Mouse (Mus musculus) forebrain, embryonic 15.5 days (tissue): ENCODE measurements around the gene Rbx1. TPM values are rescaled to one million over a fixed set of nuclear protein-coding genes. Genes with fewer than 3 reads are reported as not detected.
"Not testable (repeated sequence)": the region's sequence is repeated elsewhere in the genome, so short reads cannot be mapped to it uniquely, and the experiment has no call there.

Experiments used
- ATAC-seq: fragments of 200-750 bp; cut with Nextera tagmentation; replicated peaks from 2 replicates; pipeline ENCODE4 v1.8.0; 2017; ENCODE audit warnings: mild to moderate bottlenecking, moderate TSS enrichment, moderate library complexity
- H3K27ac ChIP-seq: fragments of 300-500 bp; sonication (generic); replicated peaks from 2 replicates; pipeline ENCODE4 v1.5.1; 2015; ENCODE audit warnings: mild to moderate bottlenecking, inconsistent platforms
- H3K27me3 ChIP-seq: fragments of 300-500 bp; sonication (generic); 2 replicates; pipeline ENCODE4 v1.6.1; 2015; ENCODE audit warnings: inconsistent platforms
- H3K36me3 ChIP-seq: fragments of 300-500 bp; sonication (generic); 2 replicates; pipeline ENCODE4 v1.6.1; 2015; ENCODE audit warnings: mild to moderate bottlenecking, inconsistent platforms
- H3K4me1 ChIP-seq: fragments of 300-500 bp; sonication (generic); 2 replicates; pipeline ENCODE4 v1.6.1; 2015; ENCODE audit warnings: inconsistent platforms
- H3K4me2 ChIP-seq: fragments of 300-500 bp; sonication (generic); replicated peaks from 2 replicates; pipeline ENCODE4 v1.6.1; 2015; ENCODE audit warnings: mild to moderate bottlenecking, inconsistent platforms
- H3K4me3 ChIP-seq: fragments of 300-500 bp; sonication (generic); 2 replicates; pipeline ENCODE4 v1.5.1; 2015; ENCODE audit warnings: mild to moderate bottlenecking, inconsistent platforms
- H3K9ac ChIP-seq: fragments of 300-500 bp; sonication (generic); replicated peaks from 2 replicates; pipeline ENCODE4 v1.6.1; 2015; ENCODE audit warnings: mild to moderate bottlenecking, inconsistent platforms
- H3K9me3 ChIP-seq: fragments of 300-500 bp; sonication (generic); 2 replicates; pipeline ENCODE4 v1.6.1; 2016; ENCODE audit warnings: inconsistent platforms
- WGBS: fragments of 180-500 bp; shearing (Covaris S2); methylation state at CpG from one replicate; pipeline ENCODE4 v1.1.7; 2015; ENCODE audit warnings: mixed read lengths; 5-methylcytosine and 5-hydroxymethylcytosine counted together
- polyA plus RNA-seq: library from polyadenylated mRNA; unstranded; fragments of >200 nt; fragmentation: Nextera tagmentation; extraction: Ambion mirVana; gene quantifications from 2 replicates; pipeline ENCODE4 v1.2.1, GENCODE M21; 2015

The Rbx1 gene
- 492 and 524 TPM in 2 replicates for polyA plus RNA-seq

DNA sequence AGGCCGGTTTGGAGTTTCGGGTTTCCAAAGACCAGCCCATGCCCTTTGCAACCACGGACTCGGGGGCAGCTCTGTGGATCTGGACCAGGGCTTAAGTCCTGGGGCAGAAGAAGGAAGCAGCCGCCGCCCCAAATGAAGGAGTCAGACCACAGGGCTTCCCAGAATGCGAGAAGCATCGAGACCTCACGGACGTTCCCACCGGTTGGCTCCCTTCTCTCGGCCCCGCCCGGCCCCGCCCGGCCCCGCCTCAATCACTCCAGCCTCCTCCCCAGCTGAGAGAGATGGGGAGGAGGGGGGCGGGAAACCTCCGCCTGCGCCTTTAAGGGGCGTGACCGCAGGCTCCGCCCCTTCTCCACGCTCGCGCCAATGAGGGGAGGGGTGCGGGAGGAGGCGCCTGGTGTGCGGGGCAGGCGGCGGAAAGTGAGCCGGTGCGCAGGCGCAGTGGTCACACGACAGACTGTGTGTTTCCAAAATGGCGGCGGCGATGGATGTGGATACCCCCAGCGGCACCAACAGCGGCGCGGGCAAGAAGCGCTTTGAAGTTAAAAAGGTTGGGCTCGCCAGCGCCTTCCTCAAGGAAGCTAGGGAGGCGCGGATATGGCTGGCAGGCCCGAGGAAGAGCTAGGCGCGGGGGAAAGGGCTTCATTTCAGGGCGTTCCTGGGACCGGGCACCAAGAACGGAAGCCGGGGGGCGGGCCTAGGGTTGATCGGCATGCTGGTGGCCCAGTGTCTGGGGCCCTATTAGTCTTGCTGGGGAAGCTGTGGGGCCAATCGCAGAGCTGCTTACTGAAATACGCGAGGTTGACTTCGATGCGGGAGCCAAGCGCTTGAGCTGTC lies at the start of gene Rbx1:
Rbx1 (plus strand) TSS at position 396 of the 837 bp plus-strand sequence.
- under 1% methylated on average over 60 of the region's 62 CpGs for WGBS
- peak within 1 kb of the TSS; percentile 69 for H3K4me2 ChIP-seq
- peak within 1 kb of the TSS; percentile 59 for H3K9ac ChIP-seq
- H3K27ac ChIP-seq: peak within 1 kb of the TSS; percentile 89
- peaks cover 19% of the 10 kb centered on the region for H3K4me1 ChIP-seq
- ATAC-seq: peak; percentile 100
- H3K27me3 ChIP-seq: no peaks in the 10 kb centered on the region
- peak within 1 kb of the TSS; percentile 53 for H3K4me3 ChIP-seq
- peaks cover 19% of the 10 kb centered on the region for H3K36me3 ChIP-seq
- H3K9me3 ChIP-seq: no peaks in the 10 kb centered on the region

GRCm38 (mm10) chr15:81416763-81417310 lies 49.3 kb upstream of the Rbx1 start:
- 0 out of 2 replicates have a peak, but pooled peaks have one; percentile 41 for ATAC-seq
- not testable (repeated sequence) for H3K4me1 ChIP-seq, H3K27me3 ChIP-seq, H3K27ac ChIP-seq, H3K9me3 ChIP-seq, H3K36me3 ChIP-seq
- Histone ChIP-seq H3K9ac (peak overlapping the region; percentile 25), H3K4me2 (peak overlapping the region; percentile 41), H3K4me3 (peak overlapping the region; percentile 35)
- WGBS: 4% methylated on average over 22 of the region's 22 CpGs

DNA sequence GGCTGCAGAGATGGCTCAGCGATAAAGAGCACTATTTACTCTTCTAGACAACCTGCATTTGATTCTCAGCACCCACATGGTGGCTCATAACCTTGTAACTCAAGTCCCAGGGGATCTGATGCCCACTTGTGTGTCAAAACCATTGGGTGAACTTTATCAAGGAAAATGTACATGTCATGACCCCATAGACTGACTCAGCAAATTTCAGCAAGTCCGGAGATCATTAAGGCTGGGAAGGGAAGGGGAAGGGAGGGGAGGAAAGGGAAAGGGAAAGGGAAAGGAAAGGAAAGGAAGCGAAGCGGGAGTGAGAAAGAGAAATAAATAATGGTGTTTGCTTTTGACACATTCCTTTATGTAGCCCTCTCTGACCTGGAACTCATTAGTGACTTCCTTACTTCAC lies 48.0 kb upstream of the Rbx1 start:
- H3K36me3 ChIP-seq: 0 out of 2 replicates have a peak, but pooled peaks cover 4% of the 10 kb centered on the region
- H3K27me3 ChIP-seq: no peaks in the 10 kb centered on the region
- no peak overlapping the region for H3K4me3 ChIP-seq
- no peak overlapping the region for H3K9ac ChIP-seq
- WGBS: 88% methylated on average over 4 of the region's 4 CpGs
- H3K4me1 ChIP-seq: peaks cover 9% of the 10 kb centered on the region; the same call in 1 of the 2 replicates
- H3K27ac ChIP-seq: no peak overlapping the region
- no peak overlapping the region for H3K4me2 ChIP-seq
- H3K9me3 ChIP-seq: no peaks in the 10 kb centered on the region
- no peak for ATAC-seq

DNA sequence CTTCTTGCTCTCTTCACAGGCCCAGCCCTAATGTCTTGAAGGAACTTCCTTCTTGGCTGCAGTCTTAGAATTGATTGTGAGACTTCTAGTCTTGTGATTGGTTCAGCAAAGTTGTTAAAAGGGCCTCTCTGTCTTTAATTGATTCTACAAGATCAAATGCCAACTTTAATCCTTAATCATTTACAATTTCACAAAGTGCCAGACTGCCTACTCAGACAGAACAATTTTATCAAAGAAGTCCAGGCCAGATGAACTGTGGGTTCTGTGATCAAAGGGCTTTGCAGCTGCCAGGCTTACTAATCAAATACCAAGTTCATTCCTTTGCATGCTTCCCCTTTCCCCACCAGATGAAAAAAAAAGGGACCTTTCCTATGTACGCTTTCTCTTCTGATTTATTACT lies 44.6 kb upstream of the Rbx1 start:
- H3K4me3 ChIP-seq: no peak overlapping the region
- ATAC-seq: no peak
- no peak overlapping the region for H3K4me2 ChIP-seq
- H3K9ac ChIP-seq: no peak overlapping the region
- no peaks in the 10 kb centered on the region for H3K27me3 ChIP-seq
- WGBS: 56% methylated on average over 1 of the region's 1 CpGs
- H3K9me3 ChIP-seq: no peaks in the 10 kb centered on the region
- H3K4me1 ChIP-seq: peaks cover 9% of the 10 kb centered on the region; the same call in 1 of the 2 replicates
- no peak overlapping the region for H3K27ac ChIP-seq
- 0 out of 2 replicates have a peak, but pooled peaks cover 4% of the 10 kb centered on the region for H3K36me3 ChIP-seq

- Histone ChIP-seq H3K9ac (no peak overlapping the region), H3K36me3 (peaks cover 4% of the 10 kb centered on the region; the same call in 1 of the 2 replicates), H3K4me3 (no peak overlapping the region), H3K27ac (0 out of 2 replicates have a peak overlapping the region, but pooled peaks have one; percentile 49), H3K4me2 (no peak overlapping the region), H3K9me3 (no peaks in the 10 kb centered on the region), H3K4me1 (0 out of 2 replicates have a peak, but pooled peaks cover 3% of the 10 kb centered on the region), H3K27me3 (no peaks in the 10 kb centered on the region)
- 54% methylated on average over 7 of the region's 7 CpGs for WGBS
- no peak for ATAC-seq
Measured at GRCm38 (mm10) chr15:81422156-81422681, 43.9 kb upstream of the Rbx1 start.

- Histone ChIP-seq H3K36me3 (peaks cover 4% of the 10 kb centered on the region; the same call in 1 of the 2 replicates), H3K4me2 (no peak overlapping the region), H3K4me1 (0 out of 2 replicates have a peak, but pooled peaks cover 3% of the 10 kb centered on the region), H3K9me3 (no peaks in the 10 kb centered on the region), H3K27me3 (no peaks in the 10 kb centered on the region), H3K9ac (no peak overlapping the region), H3K4me3 (no peak overlapping the region), H3K27ac (no peak overlapping the region)
- no peak for ATAC-seq
- WGBS: 84% methylated on average over 3 of the region's 3 CpGs
Measured at GRCm38 (mm10) chr15:81425311-81425710, 40.8 kb upstream of the Rbx1 start.

- ATAC-seq: no peak
- 91% methylated on average over 2 of the region's 2 CpGs for WGBS
- H3K4me2 ChIP-seq: no peak overlapping the region
- no peak overlapping the region for H3K9ac ChIP-seq
- H3K27me3 ChIP-seq: no peaks in the 10 kb centered on the region
- peaks cover 19% of the 10 kb centered on the region; the same call in 1 of the 2 replicates for H3K36me3 ChIP-seq
- no peaks in the 10 kb centered on the region for H3K9me3 ChIP-seq
- H3K4me1 ChIP-seq: no peaks in the 10 kb centered on the region
- H3K4me3 ChIP-seq: no peak overlapping the region
- no peak overlapping the region for H3K27ac ChIP-seq
Measured at GRCm38 (mm10) chr15:81427947-81428346, 38.1 kb upstream of the Rbx1 start.

GRCm38 (mm10) chr15:81431195-81431594 lies 34.9 kb upstream of the Rbx1 start:
- ATAC-seq: no peak
- no peaks in the 10 kb centered on the region for H3K9me3 ChIP-seq
- peaks cover 19% of the 10 kb centered on the region; the same call in 1 of the 2 replicates for H3K36me3 ChIP-seq
- WGBS: 85% methylated on average over 1 of the region's 1 CpGs
- H3K4me3 ChIP-seq: no peak overlapping the region
- no peak overlapping the region for H3K4me2 ChIP-seq
- H3K4me1 ChIP-seq: no peaks in the 10 kb centered on the region
- H3K9ac ChIP-seq: no peak overlapping the region
- H3K27ac ChIP-seq: no peak overlapping the region
- H3K27me3 ChIP-seq: no peaks in the 10 kb centered on the region

DNA sequence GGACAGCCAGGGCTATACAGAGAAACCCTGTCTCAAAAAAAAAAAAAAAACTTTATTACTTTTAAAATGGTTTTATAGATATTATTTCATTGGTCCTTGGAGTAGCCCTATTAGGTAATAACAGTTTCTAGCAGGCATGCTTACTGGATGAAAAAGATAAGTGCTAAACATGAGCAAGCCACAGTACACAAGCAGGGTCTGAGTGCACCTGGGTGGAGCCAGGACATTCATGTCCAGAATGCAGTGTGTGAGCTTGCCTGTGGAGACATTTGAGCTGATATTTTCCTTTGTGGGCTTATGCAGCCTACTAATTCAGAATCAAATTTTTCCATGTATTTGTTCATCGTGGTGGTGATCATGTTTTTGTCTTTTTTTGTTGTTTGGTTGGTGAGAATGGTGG lies 27.8 kb upstream of the Rbx1 start:
- 94% methylated on average over 1 of the region's 1 CpGs for WGBS
- no peak overlapping the region for H3K4me2 ChIP-seq
- no peaks in the 10 kb centered on the region for H3K4me1 ChIP-seq
- H3K36me3 ChIP-seq: peaks cover 17% of the 10 kb centered on the region; the same call in 1 of the 2 replicates
- no peak overlapping the region for H3K4me3 ChIP-seq
- H3K27me3 ChIP-seq: no peaks in the 10 kb centered on the region
- ATAC-seq: no peak
- no peak overlapping the region for H3K9ac ChIP-seq
- H3K9me3 ChIP-seq: no peaks in the 10 kb centered on the region
- H3K27ac ChIP-seq: no peak overlapping the region

DNA sequence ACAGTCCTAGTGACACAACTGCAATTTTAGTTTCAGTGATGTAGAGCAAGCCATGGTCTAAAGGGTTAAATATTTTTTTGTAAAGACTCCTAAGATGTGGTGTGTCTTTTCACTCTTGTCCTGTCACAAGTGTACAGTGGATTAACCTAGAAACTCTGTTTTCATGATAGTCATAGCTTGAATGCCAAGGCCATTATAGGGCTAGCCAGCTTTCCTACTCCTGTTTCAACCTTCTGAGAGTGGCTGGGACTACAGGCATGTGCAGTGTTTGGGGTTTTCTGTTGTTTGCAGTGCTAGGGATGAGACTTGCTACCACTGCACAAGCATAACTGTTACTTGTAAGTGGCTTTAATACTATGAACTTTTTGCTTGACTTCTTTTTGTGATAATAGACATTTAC lies 26.9 kb upstream of the Rbx1 start:
- Histone ChIP-seq H3K4me2 (no peak overlapping the region), H3K4me1 (no peaks in the 10 kb centered on the region), H3K27me3 (no peaks in the 10 kb centered on the region), H3K36me3 (peaks cover 17% of the 10 kb centered on the region; the same call in 1 of the 2 replicates), H3K9ac (no peak overlapping the region), H3K27ac (no peak overlapping the region), H3K9me3 (no peaks in the 10 kb centered on the region), H3K4me3 (no peak overlapping the region)
- ATAC-seq: no peak

DNA sequence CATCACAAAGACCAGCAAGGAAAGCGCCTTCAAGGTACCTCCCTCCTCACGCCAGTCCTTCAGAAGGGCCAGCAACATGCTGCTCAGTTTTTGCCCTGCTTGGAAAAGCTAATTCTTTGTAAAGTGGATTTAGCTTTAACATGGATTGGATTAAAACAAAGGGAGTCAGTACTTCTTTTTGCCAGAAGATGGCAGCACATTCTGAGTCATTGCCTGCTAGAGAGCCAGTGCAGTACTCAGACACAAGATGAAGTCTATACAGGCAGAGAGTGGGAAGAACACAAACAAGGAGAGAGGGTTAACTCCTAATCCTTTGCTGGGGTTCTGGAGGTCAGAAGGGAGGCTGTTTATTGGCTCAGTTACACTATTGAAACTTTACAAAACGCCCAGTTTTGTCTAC lies 17.6 kb upstream of the Rbx1 start:
- ATAC-seq: no peak

GRCm38 (mm10) chr15:81461523-81461922 lies 4.6 kb upstream of the Rbx1 start:
- Histone ChIP-seq H3K4me2 (no peak overlapping the region), H3K9ac (no peak overlapping the region), H3K4me3 (no peak overlapping the region), H3K9me3 (no peaks in the 10 kb centered on the region), H3K27me3 (no peaks in the 10 kb centered on the region), H3K36me3 (peaks cover 5% of the 10 kb centered on the region; the same call in 1 of the 2 replicates), H3K27ac (no peak overlapping the region), H3K4me1 (peaks cover 6% of the 10 kb centered on the region; the same call in 1 of the 2 replicates)
- no peak for ATAC-seq
- 86% methylated on average over 7 of the region's 7 CpGs for WGBS

More for the DNA sequence above, 17.6 kb upstream of the Rbx1 start:
- Histone ChIP-seq H3K4me1 (no peaks in the 10 kb centered on the region), H3K4me2 (no peak overlapping the region), H3K9me3 (no peaks in the 10 kb centered on the region), H3K4me3 (no peak overlapping the region), H3K9ac (no peak overlapping the region), H3K27me3 (no peaks in the 10 kb centered on the region), H3K36me3 (peaks cover 17% of the 10 kb centered on the region), H3K27ac (no peak overlapping the region)
- 51% methylated on average over 3 of the region's 3 CpGs for WGBS
